Mouse (Mus musculus) G1E (cell line): ENCODE data around the gene Jade2. TPM values are rescaled to one million over a fixed set of nuclear protein-coding genes. Genes with fewer than 3 reads are reported as not detected.

Experiments
- ATAC-seq: 2 replicates; pipeline ENCODE4 v1.8.0; 2016; ENCODE audit warnings: mild to moderate bottlenecking; ENCODE audit not compliant: insufficient number of reproducible peaks, poor library complexity, low FRiP score, severe bottlenecking; ENCODE audit errors: extremely low read depth
- DNase-seq: peaks from one replicate; pipeline ENCODE4 v3.0.0; 2012; ENCODE audit warnings: low spot score
- H3K27me3 ChIP-seq: 2 replicates; pipeline ENCODE4 v1.6.1; 2012; ENCODE audit warnings: mild to moderate bottlenecking, low read length, inconsistent platforms; ENCODE audit not compliant: insufficient read depth
- H3K36me3 ChIP-seq: replicated peaks from 2 replicates; pipeline ENCODE3; 2012; ENCODE audit warnings: mild to moderate bottlenecking, inconsistent platforms
- H3K4me1 ChIP-seq: 2 replicates; pipeline ENCODE4 v1.6.1; 2012; ENCODE audit warnings: low read depth, low read length, inconsistent platforms, mixed read lengths; ENCODE audit not compliant: insufficient read depth
- H3K4me3 ChIP-seq: 2 replicates; pipeline ENCODE4 v1.5.1; 2012; ENCODE audit warnings: low read depth, mild to moderate bottlenecking, inconsistent platforms, low read length, moderate library complexity, mixed read lengths
- H3K9me3 ChIP-seq: replicated peaks from 2 replicates; pipeline ENCODE4 v1.6.1; 2012; ENCODE audit warnings: inconsistent platforms
- CTCF ChIP-seq: IDR thresholded peaks from 2 replicates; pipeline ENCODE4 v1.5.1; 2012; ENCODE audit warnings: low read depth, low read length, inconsistent platforms, mixed read lengths
- GATA1 ChIP-seq: IDR thresholded peaks from 2 replicates; pipeline ENCODE4 v1.6.1; 2012; ENCODE audit warnings: borderline replicate concordance, low read length, inconsistent platforms, mixed read lengths
- GATA2 ChIP-seq: IDR thresholded peaks from 2 replicates; pipeline ENCODE4 v1.6.1; 2012; ENCODE audit warnings: low read depth, low read length, inconsistent platforms, borderline replicate concordance
- POLR2AphosphoS5 ChIP-seq: IDR thresholded peaks from 2 replicates; pipeline ENCODE4 v1.6.1; 2012; ENCODE audit warnings: low read depth, low read length, inconsistent platforms; ENCODE audit not compliant: insufficient replicate concordance
- TAL1 ChIP-seq: conservative IDR thresholded peaks from 2 replicates; pipeline ENCODE4 v1.6.1; 2012; ENCODE audit warnings: low read depth, low read length, inconsistent platforms, mixed read lengths
- polyA plus RNA-seq: library from polyadenylated mRNA; stranded (reverse); fragments of >175 nt; gene quantifications from 2 replicates; pipeline ENCODE4 v1.2.3, GENCODE M21; 2012
- total RNA-seq, 2 experiments: library from RNA; stranded (forward) in 1 of 2; stranded (reverse) in 1 of 2; fragments of 200-1000 nt in 1 of 2; fragments of >200 nt in 1 of 2; fragmentation: Nextera tagmentation in 1 of 2; gene quantifications; 2 replicates each; pipeline ENCODE4 v1.2.3; 2014 to 2017

The Jade2 gene
- total and polyA plus RNA-seq, 3 experiments, result 7.0 to 13.7 (median 8.4) TPM

- no peak for ATAC-seq
- no peak for DNase-seq
- Histone ChIP-seq H3K27me3 (peaks cover 27% of the 10 kb centered on the region), H3K4me1 (peaks cover 32% of the 10 kb centered on the region), H3K9me3 (no peaks in the 10 kb centered on the region), H3K36me3 (no peaks in the 10 kb centered on the region), H3K4me3 (no peak overlapping the region)
- TF ChIP-seq CTCF (no peak), GATA1 (no peak), POLR2AphosphoS5 (no peak), TAL1 (no peak), GATA2 (no peak)
These were observed 2.1 kb upstream of the Jade2 start for GRCm38 (mm10) chr11:51859561-51859960.

DNA sequence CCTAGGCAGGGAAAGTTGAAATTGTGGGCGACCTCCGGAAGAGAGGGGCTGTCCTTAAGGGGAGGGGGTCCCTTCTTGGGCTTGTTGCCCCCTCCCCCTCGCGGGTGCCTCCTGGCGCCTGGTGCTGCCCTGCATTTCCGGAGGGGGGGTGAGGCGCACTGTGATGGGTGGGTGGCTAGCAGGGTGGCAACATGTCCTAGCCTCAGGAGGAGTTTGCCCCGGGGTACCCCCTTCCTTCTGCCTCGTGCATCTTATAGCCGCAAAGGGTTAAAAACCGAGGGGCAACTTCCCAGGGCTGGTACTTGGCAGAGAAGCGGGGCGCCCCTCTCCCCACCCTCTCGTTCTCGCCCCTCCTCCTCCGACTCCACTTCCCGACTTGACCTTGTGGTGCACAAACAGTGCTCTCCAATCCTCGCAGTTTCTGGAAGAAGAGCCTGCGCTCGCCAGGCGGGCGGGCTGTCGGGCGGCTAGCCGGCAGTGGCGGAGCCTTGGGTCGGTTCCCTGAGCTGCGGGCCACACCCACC lies 1.1 kb upstream of the Jade2 start:
- DNase-seq, result peak; percentile 57
- ATAC-seq, result no peak
- Histone ChIP-seq H3K9me3 (no peaks in the 10 kb centered on the region), H3K4me3 (peak overlapping the region; percentile 81), H3K4me1 (peaks cover 36% of the 10 kb centered on the region), H3K36me3 (peaks cover 8% of the 10 kb centered on the region), H3K27me3 (peaks cover 26% of the 10 kb centered on the region)
- TF ChIP-seq POLR2AphosphoS5 (no peak), GATA1 (no peak), CTCF (no peak), GATA2 (no peak), TAL1 (no peak)

GRCm38 (mm10) chr11:51857818-51858527 lies 520 bp upstream of the Jade2 start:
- Histone ChIP-seq H3K27me3 (peaks cover 23% of the 10 kb centered on the region), H3K36me3 (peaks cover 13% of the 10 kb centered on the region), H3K4me1 (peaks cover 36% of the 10 kb centered on the region), H3K9me3 (no peaks in the 10 kb centered on the region), H3K4me3 (peak overlapping the region; percentile 81)
- TF ChIP-seq GATA2 (no peak), CTCF (no peak), GATA1 (no peak), POLR2AphosphoS5 (no peak), TAL1 (no peak)
- DNase-seq (peak; percentile 86), ATAC-seq (no peak)

- TF ChIP-seq GATA1, result no peak
- TF ChIP-seq TAL1, result no peak
- TF ChIP-seq GATA2, result no peak
- no peak for TF ChIP-seq POLR2AphosphoS5
- no peak for TF ChIP-seq CTCF
- peak overlapping the region; percentile 81 for H3K4me3 ChIP-seq
- H3K9me3 ChIP-seq, result no peaks in the 10 kb centered on the region
- DNase-seq, result no peak
- H3K4me1 ChIP-seq, result peaks cover 38% of the 10 kb centered on the region
- ATAC-seq, result no peak
- peaks cover 23% of the 10 kb centered on the region for H3K27me3 ChIP-seq
- H3K36me3 ChIP-seq, result peaks cover 22% of the 10 kb centered on the region
These were observed 805 bp downstream of the Jade2 start for GRCm38 (mm10) chr11:51856616-51857080.

- H3K36me3 ChIP-seq, result peaks cover 28% of the 10 kb centered on the region
These were observed 1.4 kb downstream of the Jade2 start for GRCm38 (mm10) chr11:51855818-51856615.

More at GRCm38 (mm10) chr11:51855818-51856615, 1.4 kb downstream of the Jade2 start:
- no peak for TF ChIP-seq GATA1
- TF ChIP-seq GATA2, result no peak
- TF ChIP-seq TAL1, result no peak
- TF ChIP-seq CTCF, result no peak
- no peak for TF ChIP-seq POLR2AphosphoS5
- DNase-seq (peak; percentile 66), ATAC-seq (no peak)
- no peaks in the 10 kb centered on the region for H3K9me3 ChIP-seq
- peak overlapping the region; percentile 81 for H3K4me3 ChIP-seq
- peaks cover 38% of the 10 kb centered on the region for H3K4me1 ChIP-seq
- H3K27me3 ChIP-seq, result peaks cover 23% of the 10 kb centered on the region
